Mouse (Mus musculus) forebrain, embryonic 11.5 days (tissue): ENCODE measurements around the gene Mroh8. TPM values are rescaled to one million over a fixed set of nuclear protein-coding genes. Genes with fewer than 3 reads are reported as not detected.
A peak's percentile ranks its signal among the peaks of the same experiment; 100 is the strongest.
"Not testable (repeated sequence)": the region's sequence is repeated elsewhere in the genome, so short reads cannot be mapped to it uniquely, and the experiment has no call there.

ENCODE experiments used
- ATAC-seq: fragments of 200-750 bp; cut with Nextera tagmentation; replicated peaks from 2 replicates; pipeline ENCODE4 v1.8.0; 2017; ENCODE audit warnings: moderate TSS enrichment; ENCODE audit not compliant: low FRiP score
- DNase-seq: peaks from one replicate; pipeline ENCODE4 v3.0.0-alpha.2; 2017; ENCODE audit warnings: low spot score
- H3K27ac ChIP-seq: fragments of 300-500 bp; sonication (generic); 2 replicates; pipeline ENCODE4 v1.5.1; 2014; ENCODE audit warnings: low read depth, low read length
- H3K27me3 ChIP-seq: fragments of 300-500 bp; sonication (generic); 2 replicates; pipeline ENCODE4 v1.6.1; 2014; ENCODE audit warnings: mild to moderate bottlenecking, low read length, mixed read lengths; ENCODE audit not compliant: control insufficient read depth, insufficient read depth
- H3K36me3 ChIP-seq: fragments of 300-500 bp; sonication (generic); 2 replicates; pipeline ENCODE4 v1.6.1; 2014; ENCODE audit warnings: mild to moderate bottlenecking, low read length, moderate library complexity, mixed read lengths; ENCODE audit not compliant: control insufficient read depth, insufficient read depth
- H3K4me1 ChIP-seq: fragments of 300-500 bp; sonication (generic); replicated peaks from 2 replicates; pipeline ENCODE4 v1.6.1; 2014; ENCODE audit warnings: low read length, mixed read lengths; ENCODE audit not compliant: control insufficient read depth, insufficient read depth
- H3K4me2 ChIP-seq: fragments of 300-500 bp; sonication (generic); 2 replicates; pipeline ENCODE4 v1.6.1; 2014; ENCODE audit warnings: low read depth, mild to moderate bottlenecking, low read length, moderate library complexity, mixed read lengths; ENCODE audit not compliant: severe bottlenecking
- H3K4me3 ChIP-seq: fragments of 300-500 bp; sonication (generic); 2 replicates; pipeline ENCODE4 v1.5.1; 2014; ENCODE audit warnings: low read depth, low read length
- H3K9ac ChIP-seq: fragments of 300-500 bp; sonication (generic); 2 replicates; pipeline ENCODE4 v1.6.1; 2014; ENCODE audit warnings: low read length
- H3K9me3 ChIP-seq: fragments of 300-500 bp; sonication (generic); 2 replicates; pipeline ENCODE4 v1.6.1; 2016; ENCODE audit warnings: low read length, mixed read lengths; ENCODE audit not compliant: control insufficient read depth
- WGBS: fragments of 180-500 bp; shearing (Covaris S2); extraction: QIAGEN DNeasy Blood & Tissue Kit; methylation state at CpG from one replicate; pipeline ENCODE4 v1.1.7; 2014; 5-methylcytosine and 5-hydroxymethylcytosine counted together
- polyA plus RNA-seq: library from polyadenylated mRNA; unstranded; fragments of >200 nt; fragmentation: Nextera tagmentation; extraction: Ambion mirVana; gene quantifications from 2 replicates; pipeline ENCODE4 v1.2.1, GENCODE M21; 2014

Mroh8 gene
- polyA plus RNA-seq, 1 experiment from 2014 or later: 0.48 TPM

GRCm38 (mm10) chr2:157174416-157174815 is 104.9 kb downstream of the Mroh8 start:
- no peaks in the 10 kb centered on the region; the same call in 1 of the 2 replicates for H3K36me3 ChIP-seq
- WGBS: 83% methylated on average over 5 of the region's 5 CpGs
- ATAC-seq: no peak

GRCm38 (mm10) chr2:157173555-157173954 is 105.8 kb downstream of the Mroh8 start:
- no peak overlapping the region for H3K4me2 ChIP-seq
- no peak overlapping the region for H3K4me3 ChIP-seq
- H3K27me3 ChIP-seq: no peaks in the 10 kb centered on the region
- H3K9me3 ChIP-seq: no peaks in the 10 kb centered on the region
- peaks cover 3% of the 10 kb centered on the region; the same call in 1 of the 2 replicates for H3K36me3 ChIP-seq
- ATAC-seq: no peak
- H3K9ac ChIP-seq: no peak overlapping the region
- 96% methylated on average over 6 of the region's 6 CpGs for WGBS
- H3K27ac ChIP-seq: no peak overlapping the region
- no peaks in the 10 kb centered on the region for H3K4me1 ChIP-seq
- no peak for DNase-seq

More at GRCm38 (mm10) chr2:157174416-157174815, 104.9 kb downstream of the Mroh8 start:
- Histone ChIP-seq H3K9ac (no peak overlapping the region), H3K9me3 (no peaks in the 10 kb centered on the region), H3K4me2 (no peak overlapping the region), H3K27me3 (no peaks in the 10 kb centered on the region), H3K4me1 (no peaks in the 10 kb centered on the region), H3K4me3 (no peak overlapping the region), H3K27ac (no peak overlapping the region)
- DNase-seq: no peak

GRCm38 (mm10) chr2:157172984-157173383 is 106.4 kb downstream of the Mroh8 start:
- peaks cover 3% of the 10 kb centered on the region; the same call in 1 of the 2 replicates for H3K36me3 ChIP-seq

GRCm38 (mm10) chr2:157170626-157171025 is 108.7 kb downstream of the Mroh8 start:
- peaks cover 6% of the 10 kb centered on the region; the same call in 1 of the 2 replicates for H3K36me3 ChIP-seq
- no peak; the same call in 1 of the 2 replicates for ATAC-seq
- no peaks in the 10 kb centered on the region for H3K27me3 ChIP-seq
- no peak overlapping the region; the same call in 1 of the 2 replicates for H3K27ac ChIP-seq
- H3K4me1 ChIP-seq: no peaks in the 10 kb centered on the region
- H3K4me3 ChIP-seq: no peak overlapping the region
- no peak overlapping the region for H3K4me2 ChIP-seq
- H3K9ac ChIP-seq: no peak overlapping the region
- no peak for DNase-seq
- 64% methylated on average over 6 of the region's 6 CpGs for WGBS
- no peaks in the 10 kb centered on the region for H3K9me3 ChIP-seq

More at GRCm38 (mm10) chr2:157172984-157173383, 106.4 kb downstream of the Mroh8 start:
- WGBS: 96% methylated on average over 6 of the region's 6 CpGs
- H3K4me1 ChIP-seq: no peaks in the 10 kb centered on the region
- no peak overlapping the region for H3K4me2 ChIP-seq
- H3K4me3 ChIP-seq: no peak overlapping the region
- H3K9me3 ChIP-seq: no peaks in the 10 kb centered on the region
- no peaks in the 10 kb centered on the region for H3K27me3 ChIP-seq
- H3K9ac ChIP-seq: no peak overlapping the region
- no peak for ATAC-seq
- no peak overlapping the region for H3K27ac ChIP-seq
- no peak for DNase-seq

GRCm38 (mm10) chr2:157170166-157170565 is 109.2 kb downstream of the Mroh8 start:
- H3K36me3 ChIP-seq: peaks cover 6% of the 10 kb centered on the region; the same call in 1 of the 2 replicates
- no peak overlapping the region; the same call in 1 of the 2 replicates for H3K27ac ChIP-seq
- no peak overlapping the region for H3K9ac ChIP-seq
- H3K4me1 ChIP-seq: no peaks in the 10 kb centered on the region
- peak; percentile 64 for DNase-seq
- no peak overlapping the region for H3K4me2 ChIP-seq
- WGBS: 32% methylated on average over 5 of the region's 5 CpGs
- no peaks in the 10 kb centered on the region for H3K27me3 ChIP-seq
- no peaks in the 10 kb centered on the region for H3K9me3 ChIP-seq
- H3K4me3 ChIP-seq: no peak overlapping the region
- ATAC-seq: peak; percentile 58; the same call in 1 of the 2 replicates

- Histone ChIP-seq H3K36me3 (peaks cover 6% of the 10 kb centered on the region; the same call in 1 of the 2 replicates), H3K4me2 (no peak overlapping the region), H3K9me3 (no peaks in the 10 kb centered on the region), H3K4me3 (no peak overlapping the region), H3K4me1 (no peaks in the 10 kb centered on the region), H3K27me3 (no peaks in the 10 kb centered on the region), H3K9ac (no peak overlapping the region), H3K27ac (no peak overlapping the region)
- ATAC-seq (no peak), DNase-seq (no peak)
- 92% methylated on average over 12 of the region's 12 CpGs for WGBS
Measured at GRCm38 (mm10) chr2:157166371-157167080, 112.8 kb downstream of the Mroh8 start.

GRCm38 (mm10) chr2:157165312-157166224 is 113.8 kb downstream of the Mroh8 start:
- H3K27ac ChIP-seq, DNase-seq, ATAC-seq, H3K4me2 ChIP-seq, H3K36me3 ChIP-seq, H3K9ac ChIP-seq, H3K4me3 ChIP-seq, H3K27me3 ChIP-seq, H3K9me3 ChIP-seq, H3K4me1 ChIP-seq: not testable (repeated sequence)

GRCm38 (mm10) chr2:157164101-157164500 is 115.2 kb downstream of the Mroh8 start:
- no peaks in the 10 kb centered on the region for H3K9me3 ChIP-seq
- H3K4me1 ChIP-seq: no peaks in the 10 kb centered on the region
- no peak overlapping the region for H3K9ac ChIP-seq
- no peak overlapping the region for H3K4me2 ChIP-seq
- DNase-seq (no peak), ATAC-seq (no peak)
- WGBS: 91% methylated on average over 2 of the region's 2 CpGs
- no peak overlapping the region for H3K27ac ChIP-seq
- H3K36me3 ChIP-seq: peaks cover 9% of the 10 kb centered on the region; the same call in 1 of the 2 replicates
- no peak overlapping the region for H3K4me3 ChIP-seq
- H3K27me3 ChIP-seq: no peaks in the 10 kb centered on the region
